Comparison of ENCODE assay signal across 21 mouse cellular contexts in the genomic region with DNA sequence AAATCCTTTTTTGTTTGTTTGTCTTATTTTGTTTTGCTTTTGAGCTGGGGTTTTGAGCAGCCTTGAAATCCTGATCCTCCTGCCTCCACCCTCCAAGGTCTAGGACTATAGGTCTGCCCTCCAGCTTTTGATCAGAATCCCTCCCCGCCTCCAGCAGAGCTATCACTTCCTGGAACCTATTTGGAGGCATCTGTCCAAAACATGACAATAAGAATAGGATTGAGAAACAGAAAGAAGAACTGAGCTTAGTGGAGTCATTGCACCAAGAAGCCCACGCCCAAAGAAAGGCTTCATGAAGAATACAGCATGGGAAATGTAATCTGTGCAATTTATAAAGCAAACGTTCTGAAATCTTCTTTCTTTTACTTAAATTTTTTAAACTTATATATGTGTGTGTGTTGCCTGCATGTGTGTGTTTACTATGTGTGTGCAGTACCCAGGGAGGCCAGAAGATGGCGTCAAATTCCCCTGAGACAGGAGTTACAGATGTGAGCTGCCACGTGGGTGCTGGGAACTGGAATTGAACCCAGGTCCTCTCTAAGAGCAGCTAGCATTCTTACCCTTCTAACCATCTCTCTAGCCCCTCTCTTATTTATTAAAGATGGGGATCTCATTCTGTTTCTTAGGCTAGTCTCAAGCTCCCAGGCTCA. TPM values are rescaled to one million over a fixed set of nuclear protein-coding genes. Genes with fewer than 3 reads are reported as not detected.
DNase-seq lines count a peak whose midpoint lies in the region; ATAC-seq and TF ChIP-seq lines count a peak whose summit lies in the region.
"Had no signal": no experiment of that assay in that cellular context is flagged by ENCODE, and none has a peak within 500 bp of the region (broad histone marks: within the 10 kb centered on the region; RNA-seq: fewer than 3 reads in every experiment).

No protein-coding gene starts in this region.

- ATAC-seq in forebrain, postnatal 0 days = no peak
- no peak for ATAC-seq in forebrain, embryonic 13.5 days
- no peak for ATAC-seq in liver, embryonic 12.5 days
- ATAC-seq in granulocyte monocyte progenitor cell, adult 5-6 weeks (replicated peaks; ENCODE audit: poor library complexity, severe bottlenecking) = peak; percentile 56; the same call in 1 of the 2 replicates

- H3K9ac ChIP-seq in forebrain, postnatal 0 days = no peak overlapping the region
- H3K9ac ChIP-seq in forebrain, embryonic 13.5 days = no peak overlapping the region
- no peak overlapping the region for H3K9ac ChIP-seq in liver, adult 2 months (ENCODE audit: low read depth, low read length)
- H3K9ac ChIP-seq in liver, embryonic 12.5 days = no peak overlapping the region
- H3K9ac ChIP-seq: heart, embryonic 13.5 days; neural tube, embryonic 13.5 days had no signal

- no peaks in the 10 kb centered on the region for H3K79me2 ChIP-seq in liver, adult 2 months (ENCODE audit: control insufficient read depth, insufficient read depth, low read length)

- H3K27ac ChIP-seq in forebrain, postnatal 0 days (ENCODE audit: low read depth, low read length) = no peak overlapping the region
- no peak overlapping the region for H3K27ac ChIP-seq in forebrain, embryonic 13.5 days
- no peak overlapping the region for H3K27ac ChIP-seq in liver, adult 2 months (replicated peaks; ENCODE audit: insufficient read depth, low read depth, low read length)
- H3K27ac ChIP-seq in liver, embryonic 12.5 days = no peak overlapping the region
- H3K27ac ChIP-seq: embryonic facial prominence, embryonic 10.5 days; heart, embryonic 13.5 days; neural tube, embryonic 13.5 days had no signal

- no peaks in the 10 kb centered on the region for H3K27me3 ChIP-seq in forebrain, postnatal 0 days (ENCODE audit: insufficient read depth, low read length)
- H3K27me3 ChIP-seq in forebrain, embryonic 13.5 days = no peaks in the 10 kb centered on the region
- no peaks in the 10 kb centered on the region for H3K27me3 ChIP-seq in liver, adult 2 months (ENCODE audit: control insufficient read depth, insufficient read depth, low read length)
- H3K27me3 ChIP-seq in liver, embryonic 12.5 days (replicated peaks) = no peaks in the 10 kb centered on the region
- H3K27me3 ChIP-seq in E14TG2a.4 (ENCODE audit: insufficient read depth, low read length) = no peaks in the 10 kb centered on the region
- H3K27me3 ChIP-seq: heart, embryonic 13.5 days; megakaryocyte, embryonic 14.5 days; neural tube, embryonic 13.5 days had no signal

- WGBS in forebrain, postnatal 0 days = 87% methylated on average over 5 of the region's 5 CpGs
- WGBS in forebrain, embryonic 13.5 days = 82% methylated on average over 5 of the region's 5 CpGs
- 87% methylated on average over 5 of the region's 5 CpGs for WGBS in liver, adult 2 months
- 54% methylated on average over 5 of the region's 5 CpGs for WGBS in liver, embryonic 12.5 days (ENCODE audit: insufficient replicate concordance)

- H3K4me2 ChIP-seq in forebrain, postnatal 0 days (ENCODE audit: low read depth) = no peak overlapping the region
- H3K4me2 ChIP-seq in forebrain, embryonic 13.5 days = no peak overlapping the region
- no peak overlapping the region for H3K4me2 ChIP-seq in liver, embryonic 12.5 days
- H3K4me2 ChIP-seq: heart, embryonic 13.5 days; neural tube, embryonic 13.5 days had no signal

- H3K4me1 ChIP-seq in forebrain, postnatal 0 days (ENCODE audit: insufficient read depth) = no peaks in the 10 kb centered on the region
- H3K4me1 ChIP-seq in forebrain, embryonic 13.5 days = no peaks in the 10 kb centered on the region
- H3K4me1 ChIP-seq in liver, adult 2 months (ENCODE audit: control insufficient read depth, insufficient read depth, low read length) = no peaks in the 10 kb centered on the region
- no peaks in the 10 kb centered on the region for H3K4me1 ChIP-seq in liver, embryonic 12.5 days
- peaks cover 24% of the 10 kb centered on the region for H3K4me1 ChIP-seq in E14TG2a.4 (replicated peaks; ENCODE audit: low read depth, low read length)
- H3K4me1 ChIP-seq: heart, embryonic 13.5 days; megakaryocyte, embryonic 14.5 days; neural tube, embryonic 13.5 days had no signal

- TF ChIP-seq POLR2A in liver, adult 2 months (IDR thresholded peaks at IDR 0.05; ENCODE audit: extremely low read depth, insufficient read depth, low read length) = no peak

- H3K9me3 ChIP-seq in forebrain, postnatal 0 days (ENCODE audit: low read length) = no peaks in the 10 kb centered on the region
- no peaks in the 10 kb centered on the region for H3K9me3 ChIP-seq in forebrain, embryonic 13.5 days (replicated peaks)
- H3K9me3 ChIP-seq in liver, embryonic 12.5 days (replicated peaks) = 0 out of 2 replicates have a peak, but pooled peaks cover 7% of the 10 kb centered on the region
- H3K9me3 ChIP-seq in E14TG2a.4 (ENCODE audit: low read length) = peaks cover 5% of the 10 kb centered on the region; the same call in 1 of the 2 replicates

- H3K4me3 ChIP-seq in forebrain, postnatal 0 days (ENCODE audit: low read depth, low read length) = no peak overlapping the region
- H3K4me3 ChIP-seq in forebrain, embryonic 13.5 days = no peak overlapping the region
- no peak overlapping the region for H3K4me3 ChIP-seq in liver, adult 2 months (ENCODE audit: insufficient read depth, low read depth, low read length)
- no peak overlapping the region for H3K4me3 ChIP-seq in liver, embryonic 12.5 days
- no peak overlapping the region for H3K4me3 ChIP-seq in E14TG2a.4 (replicated peaks; ENCODE audit: low read length)
- H3K4me3 ChIP-seq: embryonic facial prominence, embryonic 10.5 days; erythroblast, embryonic 14.5 days; heart, embryonic 13.5 days; megakaryocyte, embryonic 14.5 days; neural tube, embryonic 13.5 days had no signal

- no peak for DNase-seq in forebrain, postnatal 0 days
- DNase-seq in liver, adult 2 months (ENCODE audit: extremely low read depth, low read depth, low spot score) = no peak
- no peak for DNase-seq in testis, postnatal 14 days (ENCODE audit: low spot score)
- no peak for DNase-seq in frontal cortex, postnatal 10 days (ENCODE audit: low spot score in 2 of 2)
- DNase-seq: adrenal gland, postnatal 36 days; cerebellum, postnatal 36 days; gastrocnemius, postnatal 25 days; heart, postnatal 4 days; kidney, postnatal 25 days; right cerebral cortex, postnatal 25 days; thymus, postnatal 36 days had no signal

- 0 out of 2 replicates have a peak, but pooled peaks have one; percentile 2 for TF ChIP-seq CTCF in forebrain, postnatal 0 days (IDR thresholded peaks at IDR 0.05; ENCODE audit: low read depth)
- peak; percentile 21; the same call in 1 of the 2 replicates for TF ChIP-seq CTCF in liver, adult 2 months (IDR thresholded peaks at IDR 0.05; ENCODE audit: low read depth, low read length)
- peak; percentile 53 for TF ChIP-seq CTCF in E14TG2a.4 (conservative IDR thresholded peaks at IDR 0.05; ENCODE audit: low read length)

- peaks cover 12% of the 10 kb centered on the region; the same call in 1 of the 2 replicates for H3K36me3 ChIP-seq in forebrain, postnatal 0 days (ENCODE audit: insufficient read depth)
- H3K36me3 ChIP-seq in forebrain, embryonic 13.5 days (ENCODE audit: poor library complexity, severe bottlenecking) = peaks cover 14% of the 10 kb centered on the region
- H3K36me3 ChIP-seq in liver, adult 2 months (ENCODE audit: control insufficient read depth, insufficient read depth, low read length) = no peaks in the 10 kb centered on the region
- H3K36me3 ChIP-seq in liver, embryonic 12.5 days = peaks cover 3% of the 10 kb centered on the region; the same call in 1 of the 2 replicates
- no peaks in the 10 kb centered on the region for H3K36me3 ChIP-seq in E14TG2a.4 (ENCODE audit: insufficient read depth, low read length)
- H3K36me3 ChIP-seq: G1E had no signal

RNA-seq across cellular contexts. Expression of gene Rftn2, which starts 46.5 kb away (rescaled TPM):
- 10.1 and 10.9 TPM in 2 replicates for total RNA-seq in forebrain, postnatal 0 days (2014; rRNA removed)
- polyA plus RNA-seq in forebrain, postnatal 0 days (2015; fragmentation: Nextera tagmentation; extraction: Ambion mirVana) = 7.9 and 12.4 TPM in 2 replicates
- polyA plus RNA-seq in forebrain, embryonic 13.5 days (2015; fragmentation: Nextera tagmentation; extraction: Ambion mirVana) = 10.7 and 11.1 TPM in 2 replicates
- total RNA-seq in liver, adult 2 months (2014; rRNA removed) = 0.37 and 0.54 TPM in 2 replicates
- 0.24 and 0.29 TPM in 2 replicates for polyA plus RNA-seq in liver, adult 2 months (2012; rRNA removed)
- 1.2 TPM in 2 replicates for polyA plus RNA-seq in liver, embryonic 12.5 days (2016; fragmentation: Nextera tagmentation; extraction: Ambion mirVana)
- total RNA-seq in granulocyte monocyte progenitor cell, adult 5-6 weeks (2014; fragmentation: Nextera tagmentation) = 0.73 and 4.4 TPM in 2 replicates
- 1.9 and 7.0 TPM in 2 replicates for total RNA-seq in granulocyte monocyte progenitor cell, adult 5-6 weeks (2017)
- polyA plus RNA-seq: erythroblast, embryonic 14.5 days had no signal

RNA-seq across cellular contexts. Expression of gene Mob4, which starts 49.0 kb away (rescaled TPM):
- total RNA-seq in forebrain, postnatal 0 days (2014; rRNA removed) = 94.8 and 95.9 TPM in 2 replicates
- polyA plus RNA-seq in forebrain, postnatal 0 days (2015; fragmentation: Nextera tagmentation; extraction: Ambion mirVana) = 141 and 155 TPM in 2 replicates
- 191 and 198 TPM in 2 replicates for polyA plus RNA-seq in forebrain, embryonic 13.5 days (2015; fragmentation: Nextera tagmentation; extraction: Ambion mirVana)
- total RNA-seq in liver, adult 2 months (2014; rRNA removed) = 25.7 and 27.8 TPM in 2 replicates
- 5.6 and 6.1 TPM in 2 replicates for polyA plus RNA-seq in liver, adult 2 months (2012; rRNA removed)
- 55.4 and 58.8 TPM in 2 replicates for polyA plus RNA-seq in liver, embryonic 12.5 days (2016; fragmentation: Nextera tagmentation; extraction: Ambion mirVana)
- 42.9 and 43.9 TPM in 2 replicates for total RNA-seq in granulocyte monocyte progenitor cell, adult 5-6 weeks (2014; fragmentation: Nextera tagmentation)
- 32.6 and 49.7 TPM in 2 replicates for total RNA-seq in granulocyte monocyte progenitor cell, adult 5-6 weeks (2017)

RNA-seq across cellular contexts. Expression of gene Mars2, which starts 56.9 kb away (rescaled TPM):
- 11.5 and 13.1 TPM in 2 replicates for total RNA-seq in forebrain, postnatal 0 days (2014; rRNA removed)
- polyA plus RNA-seq in forebrain, postnatal 0 days (2015; fragmentation: Nextera tagmentation; extraction: Ambion mirVana) = 2.3 and 2.5 TPM in 2 replicates
- polyA plus RNA-seq in forebrain, embryonic 13.5 days (2015; fragmentation: Nextera tagmentation; extraction: Ambion mirVana) = 3.4 and 3.8 TPM in 2 replicates
- 1.0 TPM in 2 replicates for total RNA-seq in liver, adult 2 months (2014; rRNA removed)
- polyA plus RNA-seq in liver, adult 2 months (2012; rRNA removed) = 0.67 and 0.75 TPM in 2 replicates
- 4.2 TPM in 2 replicates for polyA plus RNA-seq in liver, embryonic 12.5 days (2016; fragmentation: Nextera tagmentation; extraction: Ambion mirVana)
- total RNA-seq in granulocyte monocyte progenitor cell, adult 5-6 weeks (2014; fragmentation: Nextera tagmentation) = 6.7 and 7.3 TPM in 2 replicates
- total RNA-seq in granulocyte monocyte progenitor cell, adult 5-6 weeks (2017) = 7.7 and 9.0 TPM in 2 replicates

Comparison
In these comparisons a context has a peak if more than half of its experiments do, and no peak if none do; other contexts are left out.
1. CTCF ChIP-seq: peak in every context shown above with its lines; median percentile 53 in E14TG2a.4; 21 in liver, adult 2 months; 2 in forebrain, postnatal 0 days.